Mouse (Mus musculus) lung, embryonic 16.5 days (tissue): ENCODE measurements around the gene Cpn2. TPM values are rescaled to one million over a fixed set of nuclear protein-coding genes. Genes with fewer than 3 reads are reported as not detected.

Experiments
- ATAC-seq: fragments of 200-750 bp; cut with Nextera tagmentation; 2 replicates; pipeline ENCODE4 v1.8.0; 2017; ENCODE audit warnings: low read depth, mild to moderate bottlenecking, moderate library complexity
- H3K27ac ChIP-seq: fragments of 300-500 bp; sonication (generic); 2 replicates; pipeline ENCODE4 v1.5.1; 2014; ENCODE audit warnings: mild to moderate bottlenecking, control low read depth, low read length
- H3K27me3 ChIP-seq: fragments of 300-500 bp; sonication (generic); 2 replicates; pipeline ENCODE4 v1.6.1; 2014; ENCODE audit warnings: low read depth, low read length, mixed read lengths; ENCODE audit not compliant: control insufficient read depth, insufficient read depth
- H3K36me3 ChIP-seq: fragments of 300-500 bp; sonication (generic); 2 replicates; pipeline ENCODE4 v1.6.1; 2014; ENCODE audit warnings: low read length; ENCODE audit not compliant: control insufficient read depth, insufficient read depth
- H3K4me1 ChIP-seq: fragments of 300-500 bp; sonication (generic); replicated peaks from 2 replicates; pipeline ENCODE4 v1.6.1; 2014; ENCODE audit warnings: low read length, mixed read lengths; ENCODE audit not compliant: control insufficient read depth, insufficient read depth
- H3K4me2 ChIP-seq: fragments of 300-500 bp; sonication (generic); 2 replicates; pipeline ENCODE4 v1.6.1; 2014; ENCODE audit warnings: low read depth, low read length, control low read depth
- H3K4me3 ChIP-seq: fragments of 300-500 bp; sonication (generic); 2 replicates; pipeline ENCODE4 v1.5.1; 2014; ENCODE audit warnings: mild to moderate bottlenecking, low read length, control low read depth
- H3K9ac ChIP-seq: fragments of 300-500 bp; sonication (generic); 2 replicates; pipeline ENCODE4 v1.6.1; 2014; ENCODE audit warnings: low read length, control low read depth
- H3K9me3 ChIP-seq: fragments of 300-500 bp; sonication (generic); 2 replicates; pipeline ENCODE4 v1.6.1; 2016; ENCODE audit warnings: low read length; ENCODE audit not compliant: control insufficient read depth
- WGBS: fragments of 180-500 bp; shearing (Covaris S2); extraction: QIAGEN DNeasy Blood & Tissue Kit; methylation state at CpG from one replicate; pipeline ENCODE4 v1.1.7; 2014; 5-methylcytosine and 5-hydroxymethylcytosine counted together
- polyA plus RNA-seq: library from polyadenylated mRNA; unstranded; fragments of >200 nt; fragmentation: Nextera tagmentation; extraction: Ambion mirVana; gene quantifications from 2 replicates; pipeline ENCODE4 v1.2.1, GENCODE M21; 2015

Cpn2 gene
- polyA plus RNA-seq, 1 experiment from 2014 or later = not detected

DNA sequence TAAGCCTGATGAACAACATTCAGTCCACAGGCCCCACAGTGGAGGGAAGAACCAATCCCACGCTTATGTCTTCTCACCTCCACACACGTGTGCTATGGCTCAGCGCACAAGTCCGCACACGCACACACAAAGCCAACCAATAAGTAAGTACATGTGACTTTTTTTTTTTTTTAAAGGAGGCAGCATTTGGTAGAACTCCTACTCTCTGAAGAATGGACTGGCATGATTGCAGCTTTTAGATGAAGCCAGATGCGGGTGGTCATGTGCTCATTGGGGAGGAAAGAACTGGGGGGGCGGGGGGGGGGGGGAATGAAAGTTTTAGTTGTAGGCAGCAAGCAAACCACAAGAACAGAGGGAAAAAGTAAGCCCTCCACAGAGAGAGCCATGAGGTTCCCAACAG, 59.3 kb downstream of the Cpn2 start:
- H3K9me3 ChIP-seq = peaks cover 3% of the 10 kb centered on the region; the same call in 1 of the 2 replicates
- no peaks in the 10 kb centered on the region for H3K36me3 ChIP-seq
- H3K27ac ChIP-seq = no peak overlapping the region
- H3K4me2 ChIP-seq = no peak overlapping the region
- no peak for ATAC-seq
- WGBS = 84% methylated on average over 7 of the region's 7 CpGs
- H3K27me3 ChIP-seq = no peaks in the 10 kb centered on the region
- no peak overlapping the region for H3K4me3 ChIP-seq
- no peak overlapping the region for H3K9ac ChIP-seq
- no peaks in the 10 kb centered on the region; the same call in 1 of the 2 replicates for H3K4me1 ChIP-seq

DNA sequence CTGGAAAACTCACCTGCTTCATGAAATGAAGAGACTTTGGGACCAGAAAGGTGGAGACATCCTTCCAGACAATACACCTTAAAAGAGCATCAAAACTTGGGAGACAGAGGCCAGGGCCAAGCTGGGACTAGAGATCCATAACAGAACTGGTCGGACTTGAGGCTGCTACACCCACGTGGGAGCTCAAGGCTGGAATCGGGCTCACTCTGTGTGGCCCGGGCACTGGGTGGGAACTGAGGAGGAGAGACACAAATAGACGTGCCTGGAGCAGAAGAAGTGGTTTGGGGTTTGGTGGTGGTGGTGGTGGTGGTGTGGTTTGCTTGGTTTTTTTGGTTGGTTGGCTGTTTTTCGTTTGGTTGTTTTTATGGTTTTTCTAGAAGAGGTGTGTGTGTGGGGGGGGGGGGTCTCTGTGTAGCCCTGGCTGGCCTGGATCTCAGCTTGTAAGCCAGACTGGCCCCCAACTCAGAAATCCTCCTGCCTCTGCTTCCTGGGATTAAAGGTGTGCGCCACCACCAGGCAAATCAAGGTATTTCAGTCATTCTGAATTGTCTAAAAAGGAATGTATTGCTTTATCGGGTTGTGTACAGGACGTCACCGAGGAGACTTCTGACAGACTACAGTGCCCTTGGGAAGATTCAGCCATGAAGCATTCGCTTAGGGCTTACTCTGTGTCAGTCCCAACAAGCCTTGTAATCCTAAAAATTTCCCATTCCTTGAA, 60.0 kb downstream of the Cpn2 start:
- H3K36me3 ChIP-seq = no peaks in the 10 kb centered on the region
- H3K27ac ChIP-seq = no peak overlapping the region
- H3K4me2 ChIP-seq = no peak overlapping the region
- ATAC-seq = no peak
- WGBS = 90% methylated on average over 11 of the region's 11 CpGs
- no peak overlapping the region for H3K4me3 ChIP-seq
- no peak overlapping the region for H3K9ac ChIP-seq
- H3K9me3 ChIP-seq = peaks cover 3% of the 10 kb centered on the region; the same call in 1 of the 2 replicates
- no peaks in the 10 kb centered on the region for H3K27me3 ChIP-seq
- H3K4me1 ChIP-seq = no peaks in the 10 kb centered on the region; the same call in 1 of the 2 replicates

Other genes starting within 250 kb of the Cpn2 start
- gene Hes1, start 203.1 kb downstream of the Cpn2 start, polyA plus RNA-seq = 37.1 and 40.7 TPM in 2 replicates
- 0.13 and 0.20 TPM in 2 replicates for gene Lrrc15, start 15.8 kb upstream of the Cpn2 start, polyA plus RNA-seq
- gene Gp5, start 43.3 kb upstream of the Cpn2 start, polyA plus RNA-seq = 1.8 and 2.0 TPM in 2 replicates
- 12.0 and 12.5 TPM in 2 replicates for gene Atp13a3, start 138.5 kb upstream of the Cpn2 start, polyA plus RNA-seq